Mouse (Mus musculus) midbrain, embryonic 11.5 days (tissue): ENCODE measurements around the gene Map3k13. TPM values are rescaled to one million over a fixed set of nuclear protein-coding genes. Genes with fewer than 3 reads are reported as not detected.

Source experiments
- ATAC-seq: fragments of 200-750 bp; cut with Nextera tagmentation; 2 replicates; pipeline ENCODE4 v1.8.0; 2017; ENCODE audit warnings: moderate TSS enrichment, moderate library complexity; ENCODE audit not compliant: low FRiP score
- DNase-seq: peaks from one replicate; pipeline ENCODE4 v3.0.0; 2015; ENCODE audit warnings: low spot score; ENCODE audit errors: missing footprints
- H3K27ac ChIP-seq: fragments of 300-500 bp; sonication (generic); 2 replicates; pipeline ENCODE4 v1.5.1; 2014; ENCODE audit warnings: low read depth, low read length
- H3K27me3 ChIP-seq: fragments of 300-500 bp; sonication (generic); 2 replicates; pipeline ENCODE4 v1.6.1; 2014; ENCODE audit warnings: mild to moderate bottlenecking, low read length, moderate library complexity, mixed read lengths; ENCODE audit not compliant: control insufficient read depth, insufficient read depth
- H3K36me3 ChIP-seq: fragments of 300-500 bp; sonication (generic); 2 replicates; pipeline ENCODE4 v1.6.1; 2014; ENCODE audit warnings: mild to moderate bottlenecking, low read length, moderate library complexity, mixed read lengths; ENCODE audit not compliant: control insufficient read depth, insufficient read depth
- H3K4me1 ChIP-seq: fragments of 300-500 bp; sonication (generic); 2 replicates; pipeline ENCODE4 v1.6.1; 2014; ENCODE audit warnings: low read length; ENCODE audit not compliant: control insufficient read depth, insufficient read depth
- H3K4me2 ChIP-seq: fragments of 300-500 bp; sonication (generic); 2 replicates; pipeline ENCODE4 v1.6.1; 2014; ENCODE audit warnings: mild to moderate bottlenecking, moderate library complexity
- H3K4me3 ChIP-seq: fragments of 300-500 bp; sonication (generic); 2 replicates; pipeline ENCODE4 v1.5.1; 2014; ENCODE audit warnings: low read depth, low read length
- H3K9ac ChIP-seq: fragments of 300-500 bp; sonication (generic); 2 replicates; pipeline ENCODE4 v1.6.1; 2014; ENCODE audit warnings: low read length
- H3K9me3 ChIP-seq: fragments of 300-500 bp; sonication (generic); 2 replicates; pipeline ENCODE4 v1.6.1; 2016; ENCODE audit warnings: low read length; ENCODE audit not compliant: control insufficient read depth
- WGBS: fragments of 180-500 bp; shearing (Covaris S2); extraction: QIAGEN DNeasy Blood & Tissue Kit; methylation state at CpG from one replicate; pipeline ENCODE4 v1.1.7; 2014; 5-methylcytosine and 5-hydroxymethylcytosine counted together
- polyA plus RNA-seq: library from polyadenylated mRNA; unstranded; fragments of >200 nt; fragmentation: Nextera tagmentation; extraction: Ambion mirVana; gene quantifications from 2 replicates; pipeline ENCODE4 v1.2.1, GENCODE M21; 2014

The Map3k13 gene
- polyA plus RNA-seq, 1 experiment from 2014 or later = 5.1 TPM

- H3K9me3 ChIP-seq = no peaks in the 10 kb centered on the region
- no peaks in the 10 kb centered on the region for H3K27me3 ChIP-seq
- H3K4me1 ChIP-seq = no peaks in the 10 kb centered on the region
- H3K4me3 ChIP-seq = no peak overlapping the region
- no peak overlapping the region for H3K9ac ChIP-seq
- H3K36me3 ChIP-seq = 0 out of 2 replicates have a peak, but pooled peaks cover 2% of the 10 kb centered on the region
- WGBS = 84% methylated on average over 13 of the region's 13 CpGs
- ATAC-seq (no peak), DNase-seq (no peak)
- no peak overlapping the region for H3K27ac ChIP-seq
- H3K4me2 ChIP-seq = no peak overlapping the region
These were observed 134.3 kb downstream of the Map3k13 start for GRCm38 (mm10) chr16:21928471-21928870.

- Histone ChIP-seq H3K9ac (peak within 1 kb of the TSS; percentile 74), H3K9me3 (no peaks in the 10 kb centered on the region), H3K27ac (no peak within 1 kb of the TSS), H3K4me3 (peak within 1 kb of the TSS; percentile 67), H3K4me2 (peak within 1 kb of the TSS; percentile 80), H3K4me1 (peaks cover 6% of the 10 kb centered on the region; the same call in 1 of the 2 replicates), H3K27me3 (no peaks in the 10 kb centered on the region), H3K36me3 (no peaks in the 10 kb centered on the region)
- DNase-seq (peak; percentile 99), ATAC-seq (peak; percentile 97)
- 1% methylated on average over 62 of the region's 63 CpGs for WGBS
These were observed 152.9 kb downstream of the Map3k13 start, which contains the start of gene Tmem41a for GRCm38 (mm10) chr16:21946761-21947715. Tmem41a (minus strand) TSS chr16:21947552.

GRCm38 (mm10) chr16:21955591-21955990 lies 161.4 kb downstream of the Map3k13 start:
- no peak overlapping the region for H3K9ac ChIP-seq
- H3K27me3 ChIP-seq = no peaks in the 10 kb centered on the region
- no peaks in the 10 kb centered on the region for H3K9me3 ChIP-seq
- no peak overlapping the region for H3K27ac ChIP-seq
- H3K36me3 ChIP-seq = no peaks in the 10 kb centered on the region
- DNase-seq (peak; percentile 53), ATAC-seq (no peak)
- no peak overlapping the region for H3K4me2 ChIP-seq
- no peaks in the 10 kb centered on the region for H3K4me1 ChIP-seq
- H3K4me3 ChIP-seq = no peak overlapping the region
- 84% methylated on average over 12 of the region's 12 CpGs for WGBS

- H3K9ac ChIP-seq = no peak overlapping the region
- no peak overlapping the region for H3K4me2 ChIP-seq
- DNase-seq = no peak
- H3K27ac ChIP-seq = no peak overlapping the region
- no peaks in the 10 kb centered on the region for H3K27me3 ChIP-seq
- H3K9me3 ChIP-seq = no peaks in the 10 kb centered on the region
- 87% methylated on average over 3 of the region's 3 CpGs for WGBS
- H3K36me3 ChIP-seq = no peaks in the 10 kb centered on the region
- no peak overlapping the region for H3K4me3 ChIP-seq
- no peaks in the 10 kb centered on the region for H3K4me1 ChIP-seq
- ATAC-seq = no peak
These were observed 171.4 kb downstream of the Map3k13 start for GRCm38 (mm10) chr16:21965576-21965975.

- WGBS = 87% methylated on average over 5 of the region's 5 CpGs
- ATAC-seq = no peak; the same call in 1 of the 2 replicates
- H3K36me3 ChIP-seq = no peaks in the 10 kb centered on the region
These were observed 175.7 kb downstream of the Map3k13 start for GRCm38 (mm10) chr16:21969874-21970273.

GRCm38 (mm10) chr16:21970536-21970935 lies 176.4 kb downstream of the Map3k13 start:
- H3K4me3 ChIP-seq = no peak overlapping the region
- H3K36me3 ChIP-seq = no peaks in the 10 kb centered on the region
- DNase-seq (no peak), ATAC-seq (no peak)
- H3K4me1 ChIP-seq = no peaks in the 10 kb centered on the region
- H3K9ac ChIP-seq = no peak overlapping the region
- H3K4me2 ChIP-seq = no peak overlapping the region
- WGBS = 92% methylated on average over 6 of the region's 6 CpGs
- no peak overlapping the region for H3K27ac ChIP-seq
- H3K9me3 ChIP-seq = no peaks in the 10 kb centered on the region
- no peaks in the 10 kb centered on the region for H3K27me3 ChIP-seq

More at GRCm38 (mm10) chr16:21969874-21970273, 175.7 kb downstream of the Map3k13 start:
- Histone ChIP-seq H3K27me3 (no peaks in the 10 kb centered on the region), H3K9ac (no peak overlapping the region), H3K27ac (no peak overlapping the region), H3K9me3 (no peaks in the 10 kb centered on the region), H3K4me3 (no peak overlapping the region), H3K4me2 (no peak overlapping the region), H3K4me1 (no peaks in the 10 kb centered on the region)
- no peak for DNase-seq

GRCm38 (mm10) chr16:21971446-21971845 lies 177.3 kb downstream of the Map3k13 start:
- WGBS = 57% methylated on average over 4 of the region's 4 CpGs
- Histone ChIP-seq H3K27me3 (no peaks in the 10 kb centered on the region), H3K9me3 (no peaks in the 10 kb centered on the region), H3K9ac (no peak overlapping the region), H3K4me2 (no peak overlapping the region), H3K4me3 (no peak overlapping the region), H3K27ac (no peak overlapping the region), H3K4me1 (peaks cover 6% of the 10 kb centered on the region), H3K36me3 (no peaks in the 10 kb centered on the region)
- ATAC-seq (no peak), DNase-seq (no peak)

GRCm38 (mm10) chr16:21976203-21976602 lies 182.1 kb downstream of the Map3k13 start:
- Histone ChIP-seq H3K9me3 (no peaks in the 10 kb centered on the region), H3K4me3 (no peak overlapping the region), H3K36me3 (no peaks in the 10 kb centered on the region), H3K27ac (no peak overlapping the region), H3K4me2 (peak overlapping the region; percentile 40), H3K4me1 (peaks cover 6% of the 10 kb centered on the region), H3K27me3 (no peaks in the 10 kb centered on the region), H3K9ac (0 out of 2 replicates have a peak overlapping the region, but pooled peaks have one; percentile 22)
- 1% methylated on average over 16 of the region's 16 CpGs for WGBS
- ATAC-seq = 0 out of 2 replicates have a peak, but pooled peaks have one; percentile 33
- DNase-seq = peak; percentile 86

- Histone ChIP-seq H3K27ac (no peak overlapping the region), H3K9ac (no peak overlapping the region)
- 78% methylated on average over 5 of the region's 5 CpGs for WGBS
These were observed 183.2 kb downstream of the Map3k13 start for GRCm38 (mm10) chr16:21977347-21977746.

More at GRCm38 (mm10) chr16:21977347-21977746, 183.2 kb downstream of the Map3k13 start:
- Histone ChIP-seq H3K4me2 (no peak overlapping the region), H3K4me1 (peaks cover 6% of the 10 kb centered on the region), H3K4me3 (no peak overlapping the region), H3K36me3 (no peaks in the 10 kb centered on the region), H3K9me3 (no peaks in the 10 kb centered on the region), H3K27me3 (no peaks in the 10 kb centered on the region)
- DNase-seq (no peak), ATAC-seq (no peak)
